Mouse (Mus musculus) small intestine, adult 2 months (tissue): ENCODE measurements around the gene Tarm1. TPM values are rescaled to one million over a fixed set of nuclear protein-coding genes. Genes with fewer than 3 reads are reported as not detected.

Source experiments
- H3K27ac ChIP-seq: fragments of 200-500 bp; 2 replicates; pipeline ENCODE4 v1.5.1; 2012; ENCODE audit warnings: low read depth, low read length, control low read depth, inconsistent platforms; ENCODE audit not compliant: insufficient read depth
- H3K27me3 ChIP-seq: fragments of 200-500 bp; 2 replicates; pipeline ENCODE4 v1.6.1; 2012; ENCODE audit warnings: mild to moderate bottlenecking, moderate library complexity, low read length, inconsistent platforms; ENCODE audit not compliant: control insufficient read depth, insufficient read depth
- H3K36me3 ChIP-seq: fragments of 200-500 bp; 2 replicates; pipeline ENCODE4 v1.6.1; 2012; ENCODE audit warnings: mild to moderate bottlenecking, low read length, control low read depth, inconsistent platforms; ENCODE audit not compliant: control insufficient read depth, insufficient read depth
- H3K4me1 ChIP-seq: fragments of 200-500 bp; 2 replicates; pipeline ENCODE4 v1.6.1; 2012; ENCODE audit warnings: low read length, inconsistent platforms, mixed read lengths; ENCODE audit not compliant: control insufficient read depth, insufficient read depth, insufficient read length
- H3K4me3 ChIP-seq: fragments of 200-500 bp; 2 replicates; pipeline ENCODE4 v1.5.1; 2012; ENCODE audit warnings: low read depth, mild to moderate bottlenecking, control low read depth, inconsistent platforms, low read length, moderate library complexity
- CTCF ChIP-seq: fragments of 200-500 bp; IDR thresholded peaks from 2 replicates; pipeline ENCODE4 v1.5.1; 2012; ENCODE audit warnings: low read depth, mild to moderate bottlenecking, control low read depth, inconsistent platforms, low read length, moderate library complexity, mixed read lengths; ENCODE audit not compliant: insufficient replicate concordance, insufficient read length; ENCODE audit errors: extremely low read depth
- POLR2A ChIP-seq: fragments of 200-500 bp; IDR thresholded peaks from 2 replicates; pipeline ENCODE4 v1.6.1; 2012; ENCODE audit warnings: low read depth, mild to moderate bottlenecking, control low read depth, inconsistent platforms, low read length, moderate library complexity
- WGBS: fragments of 180-500 bp; shearing (Covaris S2); methylation state at CpG from one replicate; pipeline ENCODE4 v1.1.7; 2018; 5-methylcytosine and 5-hydroxymethylcytosine counted together
- polyA plus RNA-seq: library from polyadenylated mRNA; depleted of rRNA; stranded (reverse); fragments of >200 nt; gene quantifications from 2 replicates; pipeline ENCODE4 v1.2.3, GENCODE M21; 2012

The Tarm1 gene
- polyA plus RNA-seq, 1 experiment, result not detected

DNA sequence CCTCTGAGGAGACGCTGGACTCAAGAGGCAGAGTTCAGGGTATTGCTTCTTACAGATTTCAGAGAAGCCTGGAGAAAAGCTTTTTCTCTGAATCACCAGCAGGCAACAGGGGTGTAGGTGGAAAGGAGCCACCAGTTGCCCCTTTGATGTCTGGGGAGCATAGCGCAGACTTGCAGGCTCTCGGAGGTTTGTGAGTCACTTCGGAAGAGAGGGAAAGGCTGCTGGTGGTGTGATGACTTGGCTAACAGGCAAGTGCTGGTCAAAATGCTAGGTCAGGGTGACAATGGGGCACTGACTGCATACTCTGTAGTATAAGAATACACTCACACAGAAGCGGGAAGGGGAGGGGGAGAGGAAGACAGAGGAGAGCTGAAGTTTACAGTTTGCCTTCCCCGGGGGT, 51.3 kb downstream of the Tarm1 start:
- H3K4me3 ChIP-seq, result no peak overlapping the region
- H3K4me1 ChIP-seq, result no peaks in the 10 kb centered on the region
- H3K36me3 ChIP-seq, result no peaks in the 10 kb centered on the region
- H3K27ac ChIP-seq, result no peak overlapping the region
- 29% methylated on average over 6 of the region's 6 CpGs for WGBS
- no peaks in the 10 kb centered on the region for H3K27me3 ChIP-seq
- TF ChIP-seq POLR2A (no peak), CTCF (no peak)

GRCm38 (mm10) chr7:3450671-3451070, 51.8 kb downstream of the Tarm1 start:
- WGBS, result 58% methylated on average over 5 of the region's 5 CpGs
- Histone ChIP-seq H3K27ac (no peak overlapping the region), H3K27me3 (no peaks in the 10 kb centered on the region), H3K4me3 (no peak overlapping the region), H3K4me1 (no peaks in the 10 kb centered on the region), H3K36me3 (no peaks in the 10 kb centered on the region)
- TF ChIP-seq POLR2A (no peak), CTCF (no peak)

- H3K4me1 ChIP-seq, result no peaks in the 10 kb centered on the region
- no peak overlapping the region for H3K4me3 ChIP-seq
- no peak overlapping the region for H3K27ac ChIP-seq
- H3K36me3 ChIP-seq, result no peaks in the 10 kb centered on the region
- H3K27me3 ChIP-seq, result no peaks in the 10 kb centered on the region
- TF ChIP-seq POLR2A (no peak), CTCF (peak; percentile 85; the same call in 1 of the 2 replicates)
- 24% methylated on average over 15 of the region's 15 CpGs for WGBS
Observed at GRCm38 (mm10) chr7:3448737-3449454, 53.5 kb downstream of the Tarm1 start.

- H3K4me1 ChIP-seq, result no peaks in the 10 kb centered on the region
Observed at GRCm38 (mm10) chr7:3447026-3447425, 55.4 kb downstream of the Tarm1 start.

GRCm38 (mm10) chr7:3446584-3446983, 55.8 kb downstream of the Tarm1 start:
- TF ChIP-seq CTCF (no peak), POLR2A (no peak)
- Histone ChIP-seq H3K36me3 (no peaks in the 10 kb centered on the region), H3K27ac (no peak overlapping the region), H3K27me3 (no peaks in the 10 kb centered on the region), H3K4me3 (no peak overlapping the region), H3K4me1 (no peaks in the 10 kb centered on the region)
- WGBS, result 68% methylated on average over 3 of the region's 3 CpGs

More at GRCm38 (mm10) chr7:3447026-3447425, 55.4 kb downstream of the Tarm1 start:
- 68% methylated on average over 4 of the region's 4 CpGs for WGBS
- TF ChIP-seq CTCF, result no peak
- Histone ChIP-seq H3K4me3 (no peak overlapping the region), H3K27me3 (no peaks in the 10 kb centered on the region), H3K36me3 (no peaks in the 10 kb centered on the region), H3K27ac (no peak overlapping the region)

- Histone ChIP-seq H3K4me1 (no peaks in the 10 kb centered on the region), H3K4me3 (no peak overlapping the region), H3K36me3 (no peaks in the 10 kb centered on the region), H3K27me3 (no peaks in the 10 kb centered on the region), H3K27ac (no peak overlapping the region)
- WGBS, result 67% methylated on average over 3 of the region's 3 CpGs
- no peak for TF ChIP-seq CTCF
- no peak for TF ChIP-seq POLR2A
Observed at GRCm38 (mm10) chr7:3444678-3445077, 57.7 kb downstream of the Tarm1 start.

DNA sequence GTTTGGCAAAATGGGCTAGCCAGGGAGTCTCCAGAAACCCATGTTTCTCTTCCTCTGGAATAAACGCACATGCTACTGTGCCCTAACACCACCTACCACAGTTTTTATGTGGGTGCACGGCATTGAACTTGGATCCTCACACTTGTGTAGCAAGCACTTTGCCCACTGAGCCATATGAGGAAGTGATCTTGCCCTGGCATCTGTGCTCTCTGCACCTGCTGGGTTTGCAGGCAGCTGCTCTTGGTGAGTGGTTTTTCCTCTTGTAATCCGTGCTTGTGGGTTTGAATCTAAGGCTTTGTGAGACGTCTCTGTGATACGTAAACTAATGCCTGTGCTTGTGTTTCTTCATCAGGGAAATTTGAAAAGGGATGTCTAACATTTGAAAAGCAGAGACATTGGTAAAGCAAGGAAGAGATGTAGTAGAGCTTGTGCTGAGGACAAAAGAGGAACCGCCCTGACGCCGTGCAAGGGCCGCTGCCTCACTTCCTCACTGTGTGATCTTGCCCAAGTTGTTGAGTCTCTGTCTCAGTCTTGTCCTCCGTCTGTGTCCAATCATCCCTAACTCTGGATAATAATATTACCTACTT, 59.9 kb downstream of the Tarm1 start:
- no peak overlapping the region for H3K27ac ChIP-seq
- WGBS, result 71% methylated on average over 10 of the region's 10 CpGs
- no peak overlapping the region for H3K4me3 ChIP-seq

GRCm38 (mm10) chr7:3440526-3440925, 61.9 kb downstream of the Tarm1 start:
- Histone ChIP-seq H3K27ac (no peak overlapping the region), H3K27me3 (no peaks in the 10 kb centered on the region), H3K36me3 (no peaks in the 10 kb centered on the region), H3K4me3 (no peak overlapping the region), H3K4me1 (no peaks in the 10 kb centered on the region)
- no peak for TF ChIP-seq POLR2A
- TF ChIP-seq CTCF, result no peak
- WGBS, result 64% methylated on average over 8 of the region's 8 CpGs

More for the DNA sequence above, 59.9 kb downstream of the Tarm1 start:
- no peaks in the 10 kb centered on the region for H3K27me3 ChIP-seq
- H3K4me1 ChIP-seq, result no peaks in the 10 kb centered on the region
- TF ChIP-seq POLR2A, result no peak
- no peaks in the 10 kb centered on the region for H3K36me3 ChIP-seq
